Mouse (Mus musculus): ENCODE measurements around the gene Gm21698. TPM values are rescaled to one million over a fixed set of nuclear protein-coding genes. Genes with fewer than 3 reads are reported as not detected.
"Not testable (repeated sequence)": the region's sequence is repeated elsewhere in the genome, so short reads cannot be mapped to it uniquely, and the experiment has no call there.

The Gm21698 gene
- not detected in 2 replicates for polyA plus RNA-seq (2012; rRNA removed)

GRCm38 (mm10) chr5:25988550-25988949, at the start of gene Gm21698:
TSS of gene Gm21698 (minus strand) at chr5:25988650.
- not testable (repeated sequence) for DNase-seq (ENCODE audit: low spot score)

- not testable (repeated sequence) for DNase-seq (ENCODE audit: low spot score)
These were observed 34.4 kb upstream of the Gm21698 start, which contains the start of gene Gm5862 for GRCm38 (mm10) chr5:26022816-26023215. TSS of gene Gm5862 (minus strand) at chr5:26022916.

- not testable (repeated sequence) for DNase-seq (ENCODE audit: low spot score)
These were observed 19.2 kb upstream of the Gm21698 start for GRCm38 (mm10) chr5:26007697-26008096.

DNA sequence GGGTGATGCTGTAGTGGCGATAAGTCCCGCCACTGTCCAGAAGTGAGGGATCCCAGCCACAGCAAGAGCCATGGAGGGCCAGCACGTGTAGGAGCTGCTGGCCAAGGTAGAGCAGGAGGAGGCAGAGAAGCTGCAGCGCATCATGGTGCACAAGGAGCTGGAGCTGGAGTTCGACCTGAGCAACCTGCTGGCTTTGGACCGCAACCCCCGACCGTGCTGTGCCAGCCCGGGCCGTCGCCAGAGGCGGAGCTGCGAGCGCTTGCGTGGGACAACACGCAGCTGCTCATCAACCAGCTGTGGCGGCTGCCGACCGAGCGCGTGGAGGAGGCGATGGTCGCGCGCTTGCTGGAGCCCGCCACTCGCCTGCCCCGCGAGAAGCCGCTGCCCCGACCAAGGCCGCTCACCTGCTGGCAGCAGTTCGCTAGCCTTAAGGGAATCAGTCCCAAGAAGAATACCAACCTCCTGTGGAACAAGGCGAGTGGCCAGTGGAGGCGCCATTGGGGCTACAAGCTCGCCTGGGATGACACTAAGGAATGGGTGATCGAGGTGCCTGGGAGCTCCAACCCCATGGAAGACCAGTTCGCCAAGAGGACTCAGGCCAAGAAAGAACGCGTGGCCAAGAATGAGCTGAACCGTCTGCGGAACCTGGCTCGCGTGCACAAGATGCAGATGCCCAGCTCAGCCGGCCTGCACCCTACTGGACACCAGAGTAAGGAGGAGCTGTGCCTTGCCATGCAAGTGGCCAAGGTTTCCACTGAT, 18.7 kb upstream of the Gm21698 start:
- DNase-seq (ENCODE audit: low spot score) = peak; percentile 26

DNA sequence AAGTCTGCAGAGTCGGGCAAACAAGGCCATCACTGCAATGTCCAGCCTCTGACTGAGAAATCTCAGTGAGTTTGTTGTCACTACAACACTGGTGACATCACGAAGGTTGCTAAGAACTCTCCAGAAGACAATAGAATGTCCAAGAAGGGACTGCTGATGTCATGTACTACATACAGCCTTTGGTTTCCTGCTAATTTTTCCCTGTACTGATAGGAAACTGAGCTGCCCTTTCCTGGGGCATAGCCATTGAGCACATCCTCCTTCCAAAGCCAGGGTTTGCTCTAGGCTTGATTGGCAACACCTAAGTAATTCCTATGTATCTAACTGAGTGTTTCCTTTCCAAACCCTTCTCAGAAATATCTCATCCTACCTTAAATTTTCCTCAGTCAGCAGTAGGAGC, 16.2 kb upstream of the Gm21698 start, which contains the start of gene Gm1979:
Gene Gm1979, minus strand, starts transcription at position 101 of the 400 bp plus-strand sequence.
- not testable (repeated sequence) for DNase-seq (ENCODE audit: low spot score)

- not testable (repeated sequence) for DNase-seq (ENCODE audit: low spot score)
These were observed 15.9 kb downstream of the Gm21698 start, which contains the start of gene Gm21680 for GRCm38 (mm10) chr5:25972563-25972962. TSS of gene Gm21680 (minus strand) at chr5:25972663.

DNA sequence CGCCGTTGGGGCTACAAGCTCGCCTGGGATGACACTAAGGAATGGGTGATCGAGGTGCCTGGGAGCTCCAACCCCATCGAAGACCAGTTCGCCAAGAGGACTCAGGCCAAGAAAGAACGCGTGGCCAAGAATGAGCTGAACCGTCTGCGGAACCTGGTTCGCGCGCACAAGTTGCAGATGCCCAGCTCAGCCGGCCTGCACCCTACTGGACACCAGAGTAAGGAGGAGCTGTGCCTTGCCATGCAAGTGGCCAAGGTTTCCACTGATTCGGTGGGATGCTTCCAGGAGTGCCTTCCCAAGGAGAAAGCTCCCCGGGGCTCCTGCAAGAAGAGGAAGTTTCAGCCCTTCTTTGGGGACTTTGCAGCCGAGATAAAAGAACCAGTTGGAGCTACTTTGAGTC, 31.4 kb downstream of the Gm21698 start:
- not testable (repeated sequence) for DNase-seq (ENCODE audit: low spot score)

DNA sequence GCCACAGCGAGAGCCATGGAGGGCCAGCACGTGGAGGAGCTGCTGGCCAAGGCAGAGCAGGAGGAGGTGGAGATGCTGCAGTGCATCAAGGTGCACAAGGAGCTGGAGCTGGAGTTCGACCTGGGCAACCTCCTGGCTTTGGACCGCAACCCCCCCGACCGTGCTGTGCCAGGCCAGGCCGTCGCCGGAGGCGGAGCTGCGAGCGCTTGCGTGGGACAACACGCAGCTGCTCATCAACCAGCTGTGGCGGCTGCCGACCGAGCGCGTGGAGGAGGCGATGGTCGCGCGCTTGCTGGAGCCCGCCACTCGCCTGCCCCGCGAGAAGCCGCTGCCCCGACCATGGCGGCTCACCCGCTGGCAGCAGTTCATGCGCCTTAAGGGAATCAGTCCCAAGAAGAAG, 31.8 kb downstream of the Gm21698 start:
- DNase-seq (ENCODE audit: low spot score) = not testable (repeated sequence)

DNA sequence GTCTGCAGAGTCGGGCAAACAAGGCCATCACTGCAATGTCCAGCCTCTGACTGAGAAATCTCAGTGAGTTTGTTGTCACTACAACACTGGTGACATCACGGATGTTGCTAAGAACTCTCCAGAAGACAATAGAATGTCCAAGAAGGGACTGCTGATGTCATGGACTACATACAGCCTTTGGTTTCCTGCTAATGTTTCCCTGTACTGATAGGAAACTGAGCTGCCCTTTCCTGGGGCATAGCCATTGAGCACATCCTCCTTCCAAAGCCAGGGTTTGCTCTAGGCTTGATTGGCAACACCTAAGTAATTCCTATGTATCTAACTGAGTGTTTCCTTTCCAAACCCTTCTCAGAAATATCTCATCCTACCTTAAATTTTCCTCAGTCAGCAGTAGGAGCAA, 34.1 kb downstream of the Gm21698 start, which contains the start of gene Gm21671:
Gene Gm21671, minus strand, starts transcription at position 101 of the 400 bp plus-strand sequence.
- not testable (repeated sequence) for DNase-seq (ENCODE audit: low spot score)

DNA sequence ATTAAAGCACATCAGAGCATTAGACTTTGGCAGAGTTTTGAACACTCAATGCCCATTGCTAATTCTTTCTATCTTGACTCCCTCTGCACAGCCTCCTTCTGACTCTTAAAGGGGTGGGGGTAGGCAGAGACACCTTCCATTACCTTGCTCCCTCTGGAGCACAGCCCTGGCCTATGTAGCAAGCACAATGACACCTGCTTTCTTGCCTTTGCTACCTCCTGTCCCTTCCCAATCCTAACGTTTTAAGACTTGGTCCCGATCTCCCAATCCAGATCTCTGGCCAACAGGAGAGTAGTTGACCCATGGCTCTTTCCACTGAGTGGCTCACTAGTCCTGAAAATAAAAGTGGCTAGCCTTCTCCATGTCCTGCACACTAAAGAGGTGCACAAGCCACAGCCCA, 43.1 kb downstream of the Gm21698 start:
- DNase-seq (ENCODE audit: low spot score) = not testable (repeated sequence)

GRCm38 (mm10) chr5:25942281-25942680, 46.2 kb downstream of the Gm21698 start, which contains the start of gene Gm21663:
TSS of gene Gm21663 (minus strand) at chr5:25942381.
- not testable (repeated sequence) for DNase-seq (ENCODE audit: low spot score)

Other genes starting within 250 kb of the Gm21698 start
- 12.1 and 13.2 TPM in 2 replicates for gene Actr3b, start 228.7 kb downstream of the Gm21698 start, polyA plus RNA-seq (2012; rRNA removed)
- gene Gm21663, start 46.3 kb downstream of the Gm21698 start, polyA plus RNA-seq (2012; rRNA removed) = not detected in 2 replicates
- 0.07 and 0.10 TPM in 2 replicates for gene Gm21671, start 34.2 kb downstream of the Gm21698 start, polyA plus RNA-seq (2012; rRNA removed)
- not detected in 2 replicates for gene Gm21680, start 16.0 kb downstream of the Gm21698 start, polyA plus RNA-seq (2012; rRNA removed)
- gene Gm1979, start 16.1 kb upstream of the Gm21698 start, polyA plus RNA-seq (2012; rRNA removed) = 0.21 TPM in 1 of 2 replicates, not detected in the other
- not detected in 2 replicates for gene Gm5862, start 34.3 kb upstream of the Gm21698 start, polyA plus RNA-seq (2012; rRNA removed)
- gene Speer4a, start 50.9 kb upstream of the Gm21698 start, polyA plus RNA-seq (2012; rRNA removed) = 0.25 and 0.35 TPM in 2 replicates
- gene Gm7347, start 69.9 kb upstream of the Gm21698 start, polyA plus RNA-seq (2012; rRNA removed) = 0.03 and 0.04 TPM in 2 replicates
- gene Gm10471, start 100.6 kb upstream of the Gm21698 start, polyA plus RNA-seq (2012; rRNA removed) = 0.01 and 0.03 TPM in 2 replicates
- gene 5031410I06Rik, start 116.7 kb upstream of the Gm21698 start, polyA plus RNA-seq (2012; rRNA removed) = not detected in 2 replicates
- 0.03 TPM in 1 of 2 replicates, not detected in the other for gene Gm10220, start 132.8 kb upstream of the Gm21698 start, polyA plus RNA-seq (2012; rRNA removed)